Mouse (Mus musculus): ENCODE data around the gene Cxcr4.
"Not testable (repeated sequence)": the region's sequence is repeated elsewhere in the genome, so short reads cannot be mapped to it uniquely, and the experiment has no call there.

Cxcr4 gene

DNA sequence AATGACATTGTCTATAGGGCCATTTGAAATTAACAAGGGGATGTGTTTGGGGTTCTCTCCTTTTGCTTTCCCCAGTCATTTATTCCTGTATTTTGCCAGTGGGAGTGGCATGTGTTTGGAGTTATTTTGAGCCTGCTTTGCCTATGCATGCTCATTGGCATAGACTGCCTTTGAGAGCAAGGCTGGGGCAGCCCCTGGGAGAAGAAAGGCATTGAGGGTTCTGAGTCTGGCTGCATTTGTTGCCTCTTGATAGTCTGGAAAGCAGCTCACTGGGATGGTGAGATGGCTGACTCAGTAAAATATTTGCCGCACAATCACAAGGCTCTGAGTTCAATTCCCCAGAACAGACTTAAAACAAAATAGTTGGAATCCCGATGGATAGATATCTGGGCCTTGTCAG, 8.5 kb upstream of the Cxcr4 start:
- DNase-seq (ENCODE audit: inconsistent age in 2 of 2, low spot score in 1 of 2): no peak

DNA sequence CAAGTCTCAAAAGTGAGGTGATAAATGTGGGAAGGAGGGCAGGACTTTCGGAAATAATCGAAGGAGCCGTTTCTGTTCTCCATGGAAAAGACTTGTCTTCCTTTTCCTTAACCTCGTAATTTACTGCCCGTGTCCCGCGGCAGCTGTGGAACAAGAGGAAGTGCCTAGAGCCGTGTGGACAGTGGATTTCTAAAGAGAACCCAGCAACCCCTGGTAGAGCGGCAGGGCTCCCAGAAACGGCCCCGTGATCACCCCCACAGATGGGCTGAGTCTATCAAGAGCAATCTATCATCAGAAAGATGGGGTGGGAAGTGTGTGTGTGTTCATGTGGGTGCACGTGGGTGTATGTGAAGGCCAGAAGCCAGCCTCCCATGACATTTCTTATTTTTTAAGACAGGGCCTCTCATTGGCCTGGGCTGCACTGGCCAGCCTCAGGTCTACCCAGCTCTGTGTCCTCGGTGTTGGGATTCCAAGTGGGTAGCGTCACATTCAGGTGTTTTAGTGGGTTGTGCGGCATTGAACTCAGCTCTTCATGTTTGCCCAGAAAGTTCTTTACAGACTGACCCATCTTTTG, 5.2 kb upstream of the Cxcr4 start:
- no peak for DNase-seq (ENCODE audit: inconsistent age in 2 of 2, low spot score in 1 of 2)

DNA sequence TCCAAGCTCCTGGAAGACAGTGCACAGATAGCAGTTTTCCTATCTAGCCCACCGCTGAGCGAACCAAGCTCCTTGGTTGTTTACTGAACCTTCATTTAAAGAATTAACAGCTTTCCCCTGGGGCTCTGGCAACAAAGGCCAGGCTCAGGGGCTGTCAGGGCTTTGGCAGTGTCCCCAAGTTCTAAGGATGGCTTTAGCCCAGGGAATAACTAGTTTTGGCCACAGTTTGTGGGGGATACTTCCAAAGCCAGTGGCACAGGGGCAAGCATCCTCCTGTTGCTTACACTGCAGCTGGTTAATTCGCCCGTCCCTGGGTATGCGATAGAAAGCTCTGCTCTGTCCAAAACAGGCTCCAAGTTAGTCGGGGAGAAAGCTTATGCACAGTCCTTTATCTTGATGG, 3.4 kb upstream of the Cxcr4 start:
- DNase-seq (ENCODE audit: inconsistent age in 2 of 2, low spot score in 1 of 2): no peak

DNA sequence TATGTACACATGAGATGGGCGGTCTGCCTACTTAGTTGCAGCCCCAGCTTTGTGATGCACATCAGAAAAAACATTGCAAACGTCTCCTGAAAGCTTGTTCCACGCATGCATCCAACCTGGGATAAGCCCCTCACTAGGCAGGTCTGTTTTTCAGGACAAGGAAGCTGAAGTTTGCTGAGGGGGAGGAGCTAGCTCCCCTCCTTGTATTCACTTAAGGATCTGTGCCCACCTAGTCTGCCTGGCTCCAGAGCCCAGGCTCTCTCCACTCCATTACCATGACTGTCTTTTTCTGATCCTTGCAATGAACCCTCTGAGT, 3.0 kb upstream of the Cxcr4 start:
- no peak for DNase-seq (ENCODE audit: inconsistent age in 2 of 2, low spot score in 1 of 2)

DNA sequence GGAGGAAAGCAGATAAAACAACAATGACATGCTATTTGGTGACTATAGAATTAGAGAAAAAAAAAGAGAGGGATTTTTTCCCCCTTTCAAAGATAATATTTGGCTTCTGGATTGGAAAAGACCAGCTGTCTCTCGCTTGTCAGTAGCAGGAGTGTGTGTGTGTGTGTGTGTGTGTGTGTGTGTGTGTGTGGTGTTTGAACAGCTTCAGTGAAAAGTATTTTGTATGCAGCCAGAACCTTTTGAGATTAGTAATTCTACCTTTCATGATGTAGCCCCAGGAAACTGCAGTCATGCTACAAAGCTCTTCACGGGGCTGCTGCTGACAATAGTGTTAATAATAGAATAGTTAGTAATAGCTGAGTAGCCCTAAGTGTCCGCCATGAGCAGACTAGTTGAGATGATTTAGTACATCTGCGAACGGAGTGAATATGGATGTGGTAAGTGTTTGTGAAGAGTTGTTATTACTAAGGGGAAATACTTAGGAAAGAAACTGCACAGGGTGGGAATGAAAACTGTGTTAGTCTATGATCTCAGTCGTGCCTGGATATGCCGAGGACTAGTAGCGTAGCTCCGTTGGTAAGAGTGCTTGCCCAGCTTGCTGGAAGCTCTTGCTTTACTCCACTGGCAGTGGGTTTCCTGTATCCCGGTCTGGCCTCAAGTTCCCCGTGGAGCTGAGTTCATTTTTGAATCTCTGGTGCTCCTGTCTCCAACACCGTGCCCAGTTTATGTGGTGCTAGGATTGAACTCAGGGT, 2.4 kb upstream of the Cxcr4 start:
- no peak for DNase-seq (ENCODE audit: inconsistent age in 2 of 2, low spot score in 1 of 2)

DNA sequence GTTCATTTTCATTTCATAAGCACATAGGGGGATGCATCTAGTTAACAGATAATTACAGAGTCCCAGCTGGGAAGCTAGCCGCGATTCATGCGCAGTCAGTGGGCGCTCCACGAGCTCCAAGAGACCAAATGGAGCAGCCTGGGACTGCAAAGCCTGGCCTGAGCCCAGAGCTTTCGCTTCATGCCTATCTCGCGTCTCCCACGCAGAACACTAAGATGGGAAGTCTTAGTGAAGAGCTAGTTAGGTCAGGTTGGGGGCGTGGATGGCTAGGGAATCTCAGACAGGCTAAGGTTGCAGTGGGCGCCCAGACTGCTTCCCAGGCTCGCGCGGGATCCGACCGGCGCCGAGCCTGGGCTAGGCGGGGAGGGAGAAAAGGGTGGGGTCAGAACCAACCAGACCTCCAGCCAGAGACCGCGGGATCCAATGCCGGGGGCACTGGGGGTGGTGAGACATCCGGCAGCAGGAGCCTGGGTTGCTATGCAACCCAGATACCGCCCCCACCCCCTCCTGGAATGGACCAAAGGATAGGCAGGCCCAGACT, 938 bp upstream of the Cxcr4 start:
- DNase-seq (ENCODE audit: inconsistent age in 2 of 2, low spot score in 1 of 2): peak; percentile 65 to 80

DNA sequence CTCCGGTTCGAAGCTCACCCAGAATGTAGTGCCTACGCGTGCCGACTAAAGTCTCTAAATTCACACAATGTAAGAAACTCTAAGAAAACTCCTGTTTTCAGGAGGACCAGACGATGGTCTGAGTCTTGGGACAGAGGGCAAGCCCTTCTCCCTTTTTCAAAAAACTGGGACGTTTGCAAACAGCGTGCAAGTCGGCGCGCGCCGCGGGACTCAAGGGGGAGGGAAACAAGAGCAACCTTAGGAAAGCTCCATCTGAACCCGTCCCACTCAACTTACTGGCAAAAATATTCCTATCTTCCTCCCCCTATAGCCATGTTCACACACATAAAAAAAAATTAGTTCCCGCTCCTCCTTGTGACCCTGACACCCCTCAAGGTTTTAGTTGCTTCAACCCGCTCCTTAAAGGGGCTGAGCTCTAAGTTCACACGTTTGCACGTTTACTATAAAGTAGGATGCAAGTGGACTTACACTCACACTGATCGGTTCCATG, 327 bp downstream of the Cxcr4 start:
- peak in 1 of 2 experiments; percentile 51 for DNase-seq (ENCODE audit: inconsistent age in 2 of 2, low spot score in 1 of 2)

DNA sequence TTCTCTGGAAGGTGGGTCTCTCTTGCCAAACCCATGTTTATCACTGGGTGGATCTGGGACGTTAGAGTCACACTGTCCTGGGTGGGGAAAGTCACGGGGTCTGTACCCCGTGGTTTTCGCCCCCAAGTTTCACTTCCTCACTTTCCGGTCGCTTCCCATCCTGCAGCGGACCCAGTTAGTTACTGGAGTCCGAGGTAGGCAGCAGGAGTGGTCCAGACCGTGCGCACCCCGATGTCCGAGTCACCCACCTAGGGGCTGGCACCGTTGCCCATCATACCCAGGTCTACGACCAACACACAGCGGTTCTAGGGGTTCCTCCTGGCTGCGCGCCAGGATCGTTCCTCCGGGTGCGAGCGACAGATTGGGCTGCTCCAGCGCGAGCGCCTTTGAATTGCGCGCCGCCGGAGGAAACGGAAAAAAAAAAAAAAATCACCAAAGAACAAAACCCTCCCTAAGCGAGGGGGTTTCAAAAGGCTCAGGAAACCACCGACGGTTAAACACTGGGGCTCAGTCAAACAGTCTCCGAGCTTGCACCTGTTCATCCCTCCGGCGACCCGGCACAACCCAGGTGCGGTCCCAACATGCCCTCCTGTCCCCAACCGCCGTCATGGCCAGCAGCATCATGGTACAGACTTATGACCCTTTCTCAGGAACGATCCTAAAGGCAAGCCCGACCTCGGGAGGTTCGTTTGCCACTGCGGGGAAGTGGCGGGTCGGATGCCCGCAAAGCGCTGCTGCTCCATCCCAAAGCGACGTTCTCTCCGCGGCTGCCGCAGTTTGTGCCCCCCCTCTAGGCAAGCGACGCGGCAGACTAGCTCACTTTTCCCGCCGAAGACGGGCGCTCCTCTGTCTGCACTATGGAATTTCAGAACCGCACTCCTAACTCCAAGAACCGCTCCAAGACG, 1.0 kb downstream of the Cxcr4 start:
- DNase-seq (ENCODE audit: inconsistent age in 2 of 2, low spot score in 1 of 2): peak; percentile 62 to 79

DNA sequence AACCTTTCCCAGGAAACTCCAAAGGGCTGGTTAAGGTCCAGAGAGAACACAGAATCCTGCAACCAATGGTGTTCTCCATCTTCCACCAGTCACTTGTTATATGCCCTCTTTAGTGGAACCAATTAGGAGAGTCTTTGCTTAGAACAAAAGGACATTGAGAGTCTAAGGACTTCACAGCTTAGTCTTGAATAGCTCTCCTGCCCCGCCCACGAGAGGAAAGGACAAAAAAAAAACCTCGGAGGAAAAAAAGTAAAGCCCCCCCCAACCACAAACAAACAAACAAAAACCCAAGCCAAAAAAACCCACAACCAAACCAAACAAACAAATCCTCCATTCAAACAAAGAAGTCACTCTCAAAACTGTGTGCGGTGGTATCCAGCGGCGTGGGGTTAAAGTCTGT, 2.1 kb downstream of the Cxcr4 start:
- DNase-seq (ENCODE audit: inconsistent age in 2 of 2, low spot score in 1 of 2): no peak

DNA sequence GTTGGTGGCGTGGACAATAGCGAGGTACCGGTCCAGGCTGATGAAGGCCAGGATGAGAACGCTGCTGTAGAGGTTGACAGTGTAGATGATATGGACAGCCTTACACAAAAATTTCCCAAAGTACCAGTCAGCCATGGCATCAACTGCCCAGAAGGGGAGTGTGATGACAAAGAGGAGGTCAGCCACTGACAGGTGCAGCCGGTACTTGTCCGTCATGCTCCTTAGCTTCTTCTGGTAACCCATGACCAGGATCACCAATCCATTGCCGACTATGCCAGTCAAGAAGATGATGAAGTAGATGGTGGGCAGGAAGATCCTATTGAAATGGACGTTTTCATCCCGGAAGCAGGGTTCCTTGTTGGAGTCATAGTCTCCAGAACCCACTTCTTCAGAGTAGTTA, 2.6 kb downstream of the Cxcr4 start:
- no peak for DNase-seq (ENCODE audit: inconsistent age in 2 of 2, low spot score in 1 of 2)

DNA sequence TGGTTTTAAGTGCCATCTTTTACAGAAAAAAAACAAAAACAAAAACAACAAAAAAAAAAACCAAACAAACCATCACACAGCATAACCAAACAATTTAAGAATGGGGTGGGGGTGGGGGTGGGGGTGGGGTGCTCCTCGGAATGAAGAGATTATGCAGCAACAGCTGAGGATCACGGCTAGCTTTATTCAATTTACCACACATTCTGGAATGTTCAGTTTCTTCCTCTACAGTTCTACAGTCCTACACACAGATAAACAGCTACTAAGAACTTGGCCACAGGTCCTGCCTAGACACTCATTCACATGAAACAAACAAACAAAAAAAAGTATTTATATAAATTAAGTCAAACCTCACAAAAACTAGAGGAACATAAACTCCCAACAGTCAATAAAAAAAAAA, 3.8 kb downstream of the Cxcr4 start:
- DNase-seq (ENCODE audit: inconsistent age in 2 of 2, low spot score in 1 of 2): no peak

DNA sequence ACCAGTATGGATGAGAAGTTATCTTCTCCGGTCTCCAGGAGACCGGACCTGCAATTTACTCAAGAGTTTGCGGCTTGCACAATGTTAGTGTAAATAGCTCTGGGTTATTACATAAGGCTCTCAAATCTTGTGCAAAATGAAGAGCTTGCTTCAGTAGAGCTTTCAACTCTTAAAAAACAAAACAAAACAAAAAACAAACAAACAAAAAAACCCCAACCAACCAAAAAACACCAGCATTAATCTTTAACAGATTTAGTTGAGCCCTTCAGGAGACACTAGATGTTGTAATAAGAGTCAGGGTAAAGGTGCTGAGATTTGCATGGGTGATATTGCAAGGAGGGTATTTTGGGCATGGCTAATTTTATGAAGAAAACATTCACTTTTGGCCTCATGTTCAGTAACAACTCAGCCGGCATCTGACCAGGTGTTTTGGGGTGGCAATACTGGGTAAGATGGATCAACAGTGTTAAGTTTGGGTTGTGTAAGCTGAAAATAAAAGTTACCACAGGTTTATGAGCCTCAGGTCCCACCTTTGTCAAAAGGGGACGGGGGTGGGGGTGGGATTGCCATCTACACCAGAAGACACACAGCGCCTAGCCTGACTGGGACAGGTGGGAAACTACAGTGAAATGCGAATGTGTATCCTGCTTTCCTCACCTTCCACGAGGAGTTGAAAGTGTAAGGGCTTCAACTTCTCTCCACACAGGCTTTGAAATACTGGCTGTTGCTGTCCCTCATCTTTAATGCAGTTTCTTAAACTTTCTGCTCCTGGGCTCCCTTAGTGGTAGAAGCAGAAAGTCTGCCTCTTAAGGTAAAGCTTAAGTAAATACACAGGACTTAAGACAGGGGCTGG, 4.9 kb downstream of the Cxcr4 start:
- DNase-seq (ENCODE audit: inconsistent age in 2 of 2, low spot score in 1 of 2): no peak

DNA sequence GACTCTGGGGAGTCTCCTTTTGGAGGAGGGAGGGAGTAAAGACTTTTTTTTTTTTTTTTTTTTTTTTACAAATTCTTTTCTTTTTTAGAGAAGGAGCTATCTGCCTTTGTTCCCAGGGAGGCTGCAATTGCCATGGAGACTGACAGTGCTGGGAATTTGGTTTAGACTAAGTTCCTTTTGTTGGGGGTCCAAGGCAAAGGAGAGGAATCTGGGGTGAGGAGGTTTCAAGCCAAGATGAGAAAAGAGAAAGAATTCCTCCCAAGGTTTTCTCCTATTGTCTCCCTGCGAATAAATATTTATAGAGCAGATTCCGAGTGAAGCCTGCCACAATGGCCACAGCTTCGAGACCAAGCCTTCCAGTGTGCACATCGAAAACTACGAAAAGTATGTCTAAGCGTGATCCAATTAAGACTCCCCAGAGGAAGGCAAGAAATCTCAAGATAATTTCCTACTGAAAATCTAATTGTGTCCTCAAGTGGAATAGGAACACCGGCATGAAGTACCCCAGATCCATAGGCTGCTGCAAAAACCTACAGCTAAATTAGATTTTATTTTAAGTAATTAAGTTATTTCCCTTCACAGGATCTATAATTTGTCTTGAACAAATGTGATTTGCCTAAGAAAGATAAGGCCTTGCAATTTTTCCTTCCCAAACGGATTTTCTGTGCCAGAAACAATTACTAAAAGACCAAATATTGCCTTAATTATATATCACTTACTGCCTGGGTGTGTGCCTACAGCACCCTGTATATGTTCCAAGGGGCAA, 5.7 kb downstream of the Cxcr4 start:
- no peak for DNase-seq (ENCODE audit: inconsistent age in 2 of 2, low spot score in 1 of 2)

DNA sequence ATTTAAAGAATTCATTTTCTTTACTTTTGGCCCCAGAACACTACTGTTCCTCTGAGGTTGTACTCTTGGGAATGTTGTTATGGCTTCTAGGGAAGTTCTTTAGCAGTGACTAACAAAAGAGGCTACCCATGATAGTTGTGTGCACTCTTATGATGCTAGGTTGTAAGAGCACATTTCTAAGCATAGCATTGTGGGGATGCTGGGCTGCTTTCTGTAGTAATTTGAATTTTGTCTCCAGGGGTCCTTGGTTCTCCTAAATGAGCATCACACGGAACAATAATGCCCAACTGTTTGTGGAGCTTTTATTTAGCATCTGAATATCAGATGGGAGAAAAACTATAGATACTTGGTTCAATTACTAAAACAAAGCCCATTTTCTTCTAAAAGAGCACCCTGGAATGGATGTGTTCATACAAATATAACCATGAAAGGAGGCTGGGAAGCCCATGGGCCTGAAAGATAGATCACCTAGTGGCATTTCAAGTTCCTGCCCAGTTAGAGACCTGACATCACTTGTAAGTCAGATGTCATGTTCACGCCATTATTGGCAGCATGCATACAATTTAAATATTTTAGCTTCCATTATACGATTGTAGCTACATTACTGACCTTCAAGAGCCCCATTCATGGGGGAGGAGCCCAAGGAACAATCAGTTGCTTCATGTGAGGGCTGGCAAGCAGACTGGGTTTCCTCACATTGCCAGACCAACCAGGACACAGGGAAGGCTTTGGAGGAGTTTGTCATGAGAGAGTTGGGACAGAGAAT, 6.5 kb downstream of the Cxcr4 start:
- no peak for DNase-seq (ENCODE audit: inconsistent age in 2 of 2, low spot score in 1 of 2)

DNA sequence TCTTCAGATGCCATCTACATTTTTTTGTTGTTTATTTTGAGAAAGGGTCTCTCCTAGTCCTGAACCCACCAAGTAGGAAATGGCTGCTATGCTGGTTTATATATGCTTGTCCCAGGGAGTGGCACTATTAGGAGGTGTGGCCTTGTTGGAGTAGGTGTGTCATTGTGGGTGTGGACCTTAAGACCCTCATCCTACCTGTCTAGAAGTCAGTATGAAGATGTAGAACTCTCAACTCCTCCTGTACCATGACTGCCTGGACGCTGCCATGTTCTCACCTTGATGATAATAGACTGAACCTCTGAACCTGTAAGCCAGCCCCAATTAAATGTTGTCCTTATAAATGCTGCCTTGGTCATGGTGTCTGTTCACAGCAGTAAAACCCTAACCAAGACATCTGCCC, 7.4 kb downstream of the Cxcr4 start:
- DNase-seq (ENCODE audit: inconsistent age in 2 of 2, low spot score in 1 of 2): not testable (repeated sequence)

DNA sequence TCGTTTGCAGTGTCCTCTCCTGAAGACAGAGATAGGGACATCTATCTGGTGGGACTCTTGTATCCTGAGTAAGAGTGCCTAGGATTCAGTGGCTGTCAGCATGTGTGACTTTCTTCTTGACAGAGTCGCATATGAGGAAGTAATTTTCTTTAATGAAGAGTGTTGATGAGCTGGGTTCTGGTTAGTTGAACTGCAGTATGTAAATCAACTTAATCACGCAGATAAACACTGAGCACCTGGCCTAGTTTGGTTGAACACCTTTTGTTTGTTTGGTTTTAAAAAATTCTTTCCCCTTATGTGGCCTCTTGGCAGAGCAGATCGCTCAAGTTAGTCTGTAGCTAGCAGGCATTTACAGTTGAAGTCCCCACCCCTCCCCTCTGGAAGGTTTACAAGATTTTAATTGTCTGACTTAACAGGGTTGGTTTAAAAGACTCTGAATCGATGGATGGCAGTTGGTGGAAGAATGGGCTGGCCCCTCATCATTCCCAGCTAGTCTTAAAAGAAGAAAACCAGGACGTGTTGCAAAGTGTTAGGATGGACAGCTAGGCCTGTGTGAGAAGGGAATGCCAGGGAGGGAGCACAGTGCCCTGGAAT, 8.7 kb downstream of the Cxcr4 start:
- DNase-seq (ENCODE audit: inconsistent age in 2 of 2, low spot score in 1 of 2): no peak

DNA sequence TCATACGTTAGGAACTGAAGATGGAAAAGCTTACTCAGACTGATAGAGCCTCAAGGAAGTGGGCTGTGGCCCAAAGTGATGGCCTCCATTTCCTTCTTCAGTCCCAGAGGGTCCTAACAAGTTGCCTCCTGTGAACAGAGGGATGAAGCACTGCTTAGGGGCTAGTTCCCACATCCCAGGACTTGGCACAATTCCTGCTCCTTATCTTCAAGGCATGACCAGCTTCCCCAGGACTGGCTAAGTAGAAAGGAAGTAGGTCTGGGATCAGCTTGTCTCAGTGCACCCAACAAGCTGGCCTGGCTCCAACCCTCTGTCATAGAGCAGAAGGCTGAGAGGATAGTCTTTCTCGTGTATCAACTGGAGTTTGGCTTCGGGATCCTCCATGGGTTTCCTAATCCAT, 11.8 kb downstream of the Cxcr4 start:
- no peak for DNase-seq (ENCODE audit: inconsistent age in 2 of 2, low spot score in 1 of 2)

DNA sequence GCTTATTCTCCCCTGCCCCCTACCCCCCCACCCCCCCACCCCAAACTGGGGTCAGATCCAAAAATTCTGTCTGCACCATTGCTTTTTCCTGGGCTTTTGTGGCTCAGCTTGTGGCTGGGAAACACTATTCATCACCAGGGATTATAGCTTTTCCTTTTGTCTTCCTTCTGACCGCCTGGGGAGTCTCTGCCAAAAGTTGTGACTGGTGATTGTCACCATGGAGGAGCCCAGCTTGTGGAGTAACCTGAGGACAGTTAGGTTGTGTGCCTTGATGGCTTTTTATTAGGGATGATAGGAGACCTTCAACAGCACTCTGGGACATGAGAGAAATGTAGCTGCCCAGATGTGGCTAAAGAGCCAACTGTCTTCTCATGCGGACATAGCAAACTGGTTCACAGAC, 13.6 kb downstream of the Cxcr4 start:
- DNase-seq (ENCODE audit: inconsistent age in 2 of 2, low spot score in 1 of 2): no peak

DNA sequence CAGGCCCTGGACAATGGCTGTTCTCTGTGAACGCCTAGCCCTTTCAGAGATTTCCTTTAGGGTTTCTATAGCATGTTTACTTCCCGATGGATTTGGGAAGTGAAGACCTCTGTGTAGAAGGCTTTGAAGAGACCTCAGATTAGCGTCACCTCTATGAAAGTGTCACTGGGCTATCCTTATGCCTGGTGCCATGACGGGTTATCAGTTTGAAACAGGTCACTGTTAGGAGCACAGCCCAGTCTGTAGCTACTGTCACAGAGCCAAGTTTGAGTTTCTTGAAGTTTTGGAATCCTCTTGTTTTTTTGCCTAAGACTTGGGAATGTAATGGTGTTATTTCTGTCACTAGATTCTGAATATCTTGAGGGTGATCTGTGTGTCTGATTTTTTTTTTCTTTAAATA, 17.0 kb downstream of the Cxcr4 start:
- no peak for DNase-seq (ENCODE audit: inconsistent age in 2 of 2, low spot score in 1 of 2)

Measured in adrenal gland, adult (tissue).